Mouse (Mus musculus) cortical plate, adult 2 months (tissue): Measurements from ENCODE around the gene Gm5269.

ENCODE experiments used
- CTCF ChIP-seq: fragments of 200-500 bp; IDR thresholded peaks from 2 replicates; pipeline ENCODE4 v1.5.1; 2011; ENCODE audit warnings: mild to moderate bottlenecking, control low read depth, low read length; ENCODE audit not compliant: insufficient read depth; ENCODE audit errors: extremely low read depth
- POLR2A ChIP-seq: fragments of 200-500 bp; IDR thresholded peaks from 2 replicates; pipeline ENCODE4 v1.6.1; 2011; ENCODE audit warnings: mild to moderate bottlenecking, low read length, control low read depth; ENCODE audit not compliant: insufficient read depth; ENCODE audit errors: extremely low read depth

DNA sequence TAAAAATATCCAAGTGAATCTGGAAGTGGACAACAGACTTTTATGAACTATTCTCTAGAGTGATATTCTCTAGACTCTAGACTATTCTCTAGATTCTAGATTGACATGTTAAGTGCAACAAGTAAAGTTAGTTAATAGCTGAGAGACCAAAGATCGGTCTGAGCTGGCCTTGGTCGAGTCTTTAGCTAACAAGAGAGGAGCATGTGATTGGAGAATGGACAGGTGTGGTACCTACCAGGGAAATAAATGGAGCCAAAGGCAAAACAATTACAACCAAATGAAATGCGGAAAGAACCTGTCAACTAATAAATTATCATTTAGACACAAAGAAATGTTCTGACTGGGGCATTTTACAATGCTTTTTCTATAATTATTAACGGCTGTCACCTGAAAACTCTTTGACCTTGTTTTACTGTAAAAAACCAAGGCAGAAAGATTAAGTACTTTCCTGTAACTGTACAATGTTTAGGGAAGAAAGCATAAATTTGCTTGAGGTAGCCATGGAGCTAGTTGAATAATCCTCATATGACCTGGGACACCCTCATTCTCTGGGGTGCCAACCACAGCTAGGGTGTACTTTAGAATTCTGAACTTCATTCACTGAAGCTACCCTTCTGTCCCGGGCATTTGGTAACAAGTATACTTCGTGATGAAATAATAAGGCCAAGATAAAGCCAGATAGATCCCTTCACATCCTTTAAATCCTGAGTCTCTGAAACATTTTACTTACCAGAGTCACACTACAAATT lies 13.4 kb downstream of the Gm5269 start:
- no peak for TF ChIP-seq CTCF
- no peak for TF ChIP-seq POLR2A
